Mouse (Mus musculus): ENCODE measurements at regions not wholly inside any gene's neighbourhood (a gene's known extent, or its start where the extent isn't known, plus 50 kb on each side); places are given as distances from the start of the nearest gene placed in this dataset.

- DNase-seq = no peak
Measured at GRCm38 (mm10) chr6:14044654-14045053, 173.3 kb upstream of the 2610001J05Rik start.

GRCm38 (mm10) chr6:14025898-14026297 lies 154.6 kb upstream of the 2610001J05Rik start:
- DNase-seq = no peak

- no peak for DNase-seq
Measured at GRCm38 (mm10) chr6:14018928-14019327, 147.6 kb upstream of the 2610001J05Rik start.

GRCm38 (mm10) chr6:13982606-13983389 lies 111.5 kb upstream of the 2610001J05Rik start:
- DNase-seq = peak; percentile 86

- DNase-seq = peak; percentile 30
Measured at GRCm38 (mm10) chr6:13974710-13975506, 103.6 kb upstream of the 2610001J05Rik start.

- DNase-seq = no peak
Measured at GRCm38 (mm10) chr6:13964471-13964870, 93.2 kb upstream of the 2610001J05Rik start.

- no peak for DNase-seq
Measured at GRCm38 (mm10) chr6:13964013-13964412, 92.7 kb upstream of the 2610001J05Rik start.

GRCm38 (mm10) chr6:13949640-13950039 lies 78.3 kb upstream of the 2610001J05Rik start:
- no peak for DNase-seq

GRCm38 (mm10) chr6:13920809-13921760 lies 49.8 kb upstream of the 2610001J05Rik start:
- DNase-seq = no peak
